Mouse (Mus musculus): Measurements from ENCODE around the gene Rapgef4. TPM values are rescaled to one million over a fixed set of nuclear protein-coding genes. Genes with fewer than 3 reads are reported as not detected.

Gene Rapgef4
- polyA plus RNA-seq, 1 experiment from 2014 or later: 5.0 TPM

DNA sequence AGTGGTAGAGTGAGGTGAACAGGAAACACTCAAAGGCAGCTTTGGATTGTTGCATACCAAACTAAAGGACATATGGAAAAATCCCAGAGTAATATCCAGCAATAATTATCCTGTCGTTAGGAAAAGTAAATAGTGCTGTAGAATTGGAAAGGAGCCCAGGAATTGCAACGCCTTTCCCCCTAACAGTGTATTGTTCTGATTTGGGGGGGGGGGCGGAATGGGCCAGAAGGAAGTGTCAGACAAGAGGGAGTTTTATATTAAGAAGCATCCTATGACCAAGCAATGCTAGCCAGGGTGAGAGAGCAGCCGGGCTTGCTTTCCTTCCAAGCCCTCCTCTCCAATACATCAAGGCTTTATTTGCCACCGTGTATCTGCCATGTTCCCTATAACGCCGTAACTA is 113.4 kb downstream of the Rapgef4 start:
- H3K4me1 ChIP-seq (ENCODE audit: insufficient read depth, low read depth, low read length): peaks cover 7% of the 10 kb centered on the region; the same call in 1 of the 2 replicates
- ATAC-seq (peak; percentile 76), DNase-seq (ENCODE audit: low spot score) (peak; percentile 77)
- TF ChIP-seq EP300 (IDR thresholded peaks at IDR 0.05) (peak; percentile 72), CTCF (IDR thresholded peaks at IDR 0.05) (no peak)
- no peak overlapping the region for H3K4me3 ChIP-seq (ENCODE audit: low read depth, low read length)
- no peaks in the 10 kb centered on the region for H3K36me3 ChIP-seq (ENCODE audit: insufficient read depth, low read length)
- H3K27me3 ChIP-seq (replicated peaks; ENCODE audit: insufficient read depth, low read length): no peaks in the 10 kb centered on the region
- H3K27ac ChIP-seq (ENCODE audit: low read length): no peak overlapping the region
- no peak overlapping the region for H3K9ac ChIP-seq (replicated peaks; ENCODE audit: low read depth)
- H3K9me3 ChIP-seq (ENCODE audit: low read length): no peaks in the 10 kb centered on the region
- WGBS: 27% methylated on average over 7 of the region's 7 CpGs
- peak overlapping the region; percentile 19; the same call in 1 of the 2 replicates for H3K4me2 ChIP-seq (replicated peaks; ENCODE audit: low read depth, low read length)

DNA sequence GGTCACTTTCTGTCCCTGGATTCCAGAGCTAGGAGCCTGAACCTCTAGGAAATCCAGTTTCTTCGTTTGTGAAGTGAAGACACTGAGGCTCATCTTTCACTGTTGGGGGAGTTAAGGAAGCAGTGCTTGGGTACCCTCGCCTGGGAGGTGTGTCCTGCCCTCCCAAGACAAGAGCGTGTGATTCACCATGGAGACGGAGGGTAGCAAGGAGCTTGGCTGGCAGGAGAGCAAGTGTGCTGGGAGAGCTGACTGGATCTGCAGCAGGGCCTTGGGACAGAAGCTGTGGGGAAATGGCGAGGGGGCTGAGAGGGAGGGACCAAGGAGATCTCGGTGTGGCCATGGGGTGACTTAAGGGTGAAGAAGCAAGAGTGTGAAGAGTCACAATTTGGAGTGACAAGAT is 114.0 kb downstream of the Rapgef4 start:
- Histone ChIP-seq H3K9me3 (ENCODE audit: low read length) (no peaks in the 10 kb centered on the region), H3K36me3 (ENCODE audit: insufficient read depth, low read length) (no peaks in the 10 kb centered on the region), H3K4me1 (ENCODE audit: insufficient read depth, low read depth, low read length) (peaks cover 7% of the 10 kb centered on the region; the same call in 1 of the 2 replicates), H3K4me3 (ENCODE audit: low read depth, low read length) (no peak overlapping the region), H3K9ac (replicated peaks; ENCODE audit: low read depth) (no peak overlapping the region), H3K27ac (ENCODE audit: low read length) (no peak overlapping the region), H3K4me2 (replicated peaks; ENCODE audit: low read depth, low read length) (no peak overlapping the region), H3K27me3 (replicated peaks; ENCODE audit: insufficient read depth, low read length) (no peaks in the 10 kb centered on the region)
- 49% methylated on average over 6 of the region's 6 CpGs for WGBS
- TF ChIP-seq EP300 (IDR thresholded peaks at IDR 0.05): no peak
- TF ChIP-seq CTCF (IDR thresholded peaks at IDR 0.05): no peak
- no peak for DNase-seq (ENCODE audit: low spot score)
- ATAC-seq: no peak

DNA sequence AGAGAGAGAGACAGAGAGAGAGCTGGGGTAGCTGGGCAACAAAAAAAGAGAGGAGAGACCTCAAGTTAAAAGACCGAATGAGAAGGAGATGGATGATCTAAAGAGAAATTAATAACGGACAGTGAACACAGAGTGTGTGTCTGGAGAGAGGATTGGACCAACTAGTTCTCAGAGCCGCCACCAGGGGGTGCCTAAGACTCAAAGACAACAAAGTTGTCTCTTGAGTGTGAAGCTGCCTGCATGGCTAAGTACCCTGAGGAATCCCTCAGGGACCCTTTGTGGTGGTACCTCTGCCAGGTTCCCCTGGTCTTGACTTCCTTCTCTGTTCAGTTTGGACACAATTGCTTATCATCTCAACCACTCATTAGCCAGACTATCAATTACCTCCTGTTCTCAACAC is 115.3 kb downstream of the Rapgef4 start:
- H3K4me3 ChIP-seq (ENCODE audit: low read depth, low read length): no peak overlapping the region
- H3K36me3 ChIP-seq (ENCODE audit: insufficient read depth, low read length): no peaks in the 10 kb centered on the region
- H3K9ac ChIP-seq (replicated peaks; ENCODE audit: low read depth): no peak overlapping the region
- TF ChIP-seq CTCF (IDR thresholded peaks at IDR 0.05): peak; percentile 81
- TF ChIP-seq EP300 (IDR thresholded peaks at IDR 0.05): no peak
- DNase-seq (ENCODE audit: low spot score) (peak; percentile 64), ATAC-seq (no peak)
- H3K4me1 ChIP-seq (ENCODE audit: insufficient read depth, low read depth, low read length): peaks cover 7% of the 10 kb centered on the region; the same call in 1 of the 2 replicates
- no peak overlapping the region for H3K4me2 ChIP-seq (replicated peaks; ENCODE audit: low read depth, low read length)
- H3K27me3 ChIP-seq (replicated peaks; ENCODE audit: insufficient read depth, low read length): no peaks in the 10 kb centered on the region
- 26% methylated on average over 3 of the region's 3 CpGs for WGBS
- H3K27ac ChIP-seq (ENCODE audit: low read length): no peak overlapping the region
- no peaks in the 10 kb centered on the region for H3K9me3 ChIP-seq (ENCODE audit: low read length)

DNA sequence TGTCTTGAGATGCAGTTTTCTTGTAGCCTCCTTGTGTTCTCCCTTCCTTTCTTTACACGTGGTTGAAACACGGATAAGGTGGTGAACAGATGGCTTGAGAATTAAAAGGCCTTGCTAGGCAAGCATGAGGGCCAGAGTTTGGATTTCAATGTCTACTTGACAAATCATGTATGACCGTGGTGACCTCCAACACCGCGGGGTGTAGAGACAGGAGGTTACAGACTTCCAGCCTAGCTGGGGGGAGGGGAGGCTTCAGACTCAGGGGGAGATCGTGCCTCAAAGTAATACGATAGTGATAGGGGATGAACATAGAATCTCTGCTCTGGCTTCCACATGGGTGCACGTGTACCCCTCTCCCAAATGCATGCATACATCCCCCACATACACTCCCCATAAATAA is 117.3 kb downstream of the Rapgef4 start:
- DNase-seq (ENCODE audit: low spot score) (no peak), ATAC-seq (no peak)
- Histone ChIP-seq H3K4me2 (replicated peaks; ENCODE audit: low read depth, low read length) (no peak overlapping the region), H3K36me3 (ENCODE audit: insufficient read depth, low read length) (no peaks in the 10 kb centered on the region), H3K27ac (ENCODE audit: low read length) (no peak overlapping the region), H3K4me3 (ENCODE audit: low read depth, low read length) (no peak overlapping the region), H3K27me3 (replicated peaks; ENCODE audit: insufficient read depth, low read length) (no peaks in the 10 kb centered on the region), H3K9me3 (ENCODE audit: low read length) (no peaks in the 10 kb centered on the region), H3K9ac (replicated peaks; ENCODE audit: low read depth) (no peak overlapping the region), H3K4me1 (ENCODE audit: insufficient read depth, low read depth, low read length) (peaks cover 7% of the 10 kb centered on the region; the same call in 1 of the 2 replicates)
- TF ChIP-seq CTCF (IDR thresholded peaks at IDR 0.05) (no peak), EP300 (IDR thresholded peaks at IDR 0.05) (no peak)
- WGBS: 85% methylated on average over 8 of the region's 8 CpGs

- no peaks in the 10 kb centered on the region for H3K27me3 ChIP-seq (replicated peaks; ENCODE audit: insufficient read depth, low read length)
- ATAC-seq: no peak
Observed at GRCm38 (mm10) chr2:72104604-72105003, 123.6 kb downstream of the Rapgef4 start.

DNA sequence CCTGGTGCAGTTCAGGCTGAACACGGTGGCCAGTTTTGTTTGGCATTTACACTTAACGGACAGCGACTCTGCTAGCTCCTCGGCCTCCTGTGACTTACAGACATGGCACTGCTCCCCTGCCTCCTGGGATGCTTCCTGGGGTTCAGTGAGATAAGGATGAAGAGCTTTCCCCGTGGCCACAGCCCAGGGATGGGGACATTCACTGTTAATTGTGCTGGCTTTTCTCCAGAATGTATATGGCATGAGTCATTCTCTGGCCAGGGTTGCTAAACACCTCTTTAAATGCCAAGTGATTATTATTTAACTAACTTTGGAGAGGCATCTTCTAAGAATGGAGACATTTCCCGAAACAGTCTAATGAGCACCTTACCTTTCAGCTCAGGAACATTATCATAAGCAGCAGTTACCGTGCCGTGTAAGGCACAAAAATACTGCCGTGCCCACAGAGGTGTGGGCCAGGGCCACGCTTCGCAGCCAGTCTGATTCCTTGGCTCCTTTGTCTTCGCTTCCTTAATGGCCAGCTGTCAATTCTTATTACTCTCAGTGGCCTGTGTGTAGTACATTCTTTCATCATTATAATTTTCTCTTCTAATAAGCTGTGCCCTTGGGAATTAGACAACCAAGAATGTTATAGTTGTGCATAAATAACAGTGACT is 126.6 kb downstream of the Rapgef4 start:
- H3K9ac ChIP-seq (replicated peaks; ENCODE audit: low read depth): no peak overlapping the region
- TF ChIP-seq CTCF (IDR thresholded peaks at IDR 0.05): no peak
- TF ChIP-seq EP300 (IDR thresholded peaks at IDR 0.05): peak; percentile 84
- no peak overlapping the region for H3K4me3 ChIP-seq (ENCODE audit: low read depth, low read length)

More at GRCm38 (mm10) chr2:72104604-72105003, 123.6 kb downstream of the Rapgef4 start:
- Histone ChIP-seq H3K9me3 (ENCODE audit: low read length) (no peaks in the 10 kb centered on the region), H3K4me2 (replicated peaks; ENCODE audit: low read depth, low read length) (no peak overlapping the region), H3K27ac (ENCODE audit: low read length) (no peak overlapping the region), H3K9ac (replicated peaks; ENCODE audit: low read depth) (no peak overlapping the region), H3K36me3 (ENCODE audit: insufficient read depth, low read length) (no peaks in the 10 kb centered on the region), H3K4me1 (ENCODE audit: insufficient read depth, low read depth, low read length) (peaks cover 5% of the 10 kb centered on the region; the same call in 1 of the 2 replicates), H3K4me3 (ENCODE audit: low read depth, low read length) (no peak overlapping the region)
- TF ChIP-seq CTCF (IDR thresholded peaks at IDR 0.05) (no peak), EP300 (IDR thresholded peaks at IDR 0.05) (no peak)
- no peak for DNase-seq (ENCODE audit: low spot score)
- WGBS: 47% methylated on average over 8 of the region's 8 CpGs

More for the DNA sequence above, 126.6 kb downstream of the Rapgef4 start:
- Histone ChIP-seq H3K9me3 (ENCODE audit: low read length) (no peaks in the 10 kb centered on the region), H3K27ac (ENCODE audit: low read length) (peak overlapping the region; percentile 5; the same call in 1 of the 2 replicates), H3K36me3 (ENCODE audit: insufficient read depth, low read length) (no peaks in the 10 kb centered on the region), H3K27me3 (replicated peaks; ENCODE audit: insufficient read depth, low read length) (no peaks in the 10 kb centered on the region), H3K4me2 (replicated peaks; ENCODE audit: low read depth, low read length) (no peak overlapping the region; the same call in 1 of the 2 replicates), H3K4me1 (ENCODE audit: insufficient read depth, low read depth, low read length) (peaks cover 5% of the 10 kb centered on the region; the same call in 1 of the 2 replicates)
- peak; percentile 91 for ATAC-seq
- peak; percentile 82 for DNase-seq (ENCODE audit: low spot score)
- 29% methylated on average over 12 of the region's 12 CpGs for WGBS

All from lung, postnatal 0 days (tissue).